Mouse (Mus musculus): ENCODE results near the gene Apool. TPM values are rescaled to one million over a fixed set of nuclear protein-coding genes. Genes with fewer than 3 reads are reported as not detected.
"Not testable (repeated sequence)": the region's sequence is repeated elsewhere in the genome, so short reads cannot be mapped to it uniquely, and the experiment has no call there.

The Apool gene
- polyA plus RNA-seq, 1 experiment from 2014 or later: 62.3 TPM

DNA sequence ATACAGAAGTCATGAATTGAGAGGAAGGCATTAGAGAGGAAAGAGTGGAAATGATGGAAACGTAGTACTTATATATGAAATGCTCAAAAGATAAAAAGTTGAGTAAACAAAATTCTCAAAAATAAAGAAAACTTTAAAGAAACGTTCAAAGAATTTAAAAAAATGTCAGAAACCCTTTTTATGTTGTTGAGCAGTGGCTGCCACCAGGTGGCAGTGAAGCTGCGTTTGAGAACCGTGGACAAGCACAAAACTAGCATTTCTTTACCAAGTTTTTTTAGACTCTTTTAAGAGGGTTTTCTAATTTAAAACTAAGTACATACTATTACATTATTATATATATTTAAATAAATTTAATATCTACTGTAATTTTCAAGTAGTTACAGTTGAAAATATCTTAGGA is 57.3 kb downstream of the Apool start:
- Histone ChIP-seq H3K4me3 (ENCODE audit: low read depth, low read length) (no peak overlapping the region), H3K9ac (ENCODE audit: low read length) (no peak overlapping the region), H3K4me2 (ENCODE audit: low read depth) (no peak overlapping the region), H3K4me1 (ENCODE audit: control insufficient read depth, insufficient read depth, low read length) (no peaks in the 10 kb centered on the region), H3K9me3 (ENCODE audit: control insufficient read depth, low read length) (peaks cover 5% of the 10 kb centered on the region), H3K27me3 (ENCODE audit: control insufficient read depth, insufficient read depth, low read length) (no peaks in the 10 kb centered on the region), H3K36me3 (ENCODE audit: control insufficient read depth, insufficient read depth, low read length) (no peaks in the 10 kb centered on the region), H3K27ac (ENCODE audit: low read depth, low read length) (no peak overlapping the region)
- no peak for ATAC-seq (ENCODE audit: insufficient read depth, low FRiP score, low TSS enrichment)
- WGBS: 48% methylated on average over 4 of the region's 4 CpGs
- DNase-seq (ENCODE audit: low spot score): no peak

GRCm38 (mm10) chrX:112370577-112371410 is 59.7 kb downstream of the Apool start:
- not testable (repeated sequence) for H3K27ac ChIP-seq (ENCODE audit: low read depth, low read length); H3K9me3 ChIP-seq (ENCODE audit: control insufficient read depth, low read length); H3K27me3 ChIP-seq (ENCODE audit: control insufficient read depth, insufficient read depth, low read length); H3K9ac ChIP-seq (ENCODE audit: low read length); H3K4me3 ChIP-seq (ENCODE audit: low read depth, low read length); H3K4me1 ChIP-seq (ENCODE audit: control insufficient read depth, insufficient read depth, low read length); H3K36me3 ChIP-seq (ENCODE audit: control insufficient read depth, insufficient read depth, low read length); H3K4me2 ChIP-seq (ENCODE audit: low read depth)
- DNase-seq (ENCODE audit: low spot score) (peak; percentile 47), ATAC-seq (ENCODE audit: insufficient read depth, low FRiP score, low TSS enrichment) (peak; percentile 98)
- WGBS: 88% methylated on average over 5 of the region's 5 CpGs

DNA sequence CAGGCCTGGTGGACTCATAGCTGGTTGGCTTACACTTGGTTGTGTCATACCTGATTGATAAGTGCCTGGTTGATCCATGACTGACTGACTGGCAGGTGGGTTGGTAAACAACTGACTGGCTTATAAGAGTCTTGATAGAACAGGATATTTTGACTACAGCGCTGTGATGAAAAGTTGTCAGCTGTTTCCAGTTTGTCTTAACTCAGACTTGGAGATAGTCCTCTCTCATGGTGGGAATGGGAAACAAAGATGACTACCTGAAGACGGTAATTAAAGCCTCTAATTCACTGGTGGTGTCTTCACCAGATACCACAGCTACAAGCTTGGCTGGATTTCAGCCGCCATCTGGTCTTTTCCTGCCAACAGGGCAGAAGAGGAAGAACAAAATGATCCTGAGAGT is 95.5 kb downstream of the Apool start, which contains the start of gene Satl1:
Gene Satl1 (minus strand): TSS at position 101 of the 400 bp plus-strand sequence.
- Histone ChIP-seq H3K9me3 (ENCODE audit: control insufficient read depth, low read length) (no peaks in the 10 kb centered on the region), H3K9ac (ENCODE audit: low read length) (no peak within 1 kb of the TSS), H3K27me3 (ENCODE audit: control insufficient read depth, insufficient read depth, low read length) (no peaks in the 10 kb centered on the region), H3K4me3 (ENCODE audit: low read depth, low read length) (no peak within 1 kb of the TSS), H3K4me1 (ENCODE audit: control insufficient read depth, insufficient read depth, low read length) (no peaks in the 10 kb centered on the region), H3K4me2 (ENCODE audit: low read depth) (no peak within 1 kb of the TSS), H3K27ac (ENCODE audit: low read depth, low read length) (no peak within 1 kb of the TSS), H3K36me3 (ENCODE audit: control insufficient read depth, insufficient read depth, low read length) (no peaks in the 10 kb centered on the region)
- no peak for ATAC-seq (ENCODE audit: insufficient read depth, low FRiP score, low TSS enrichment)
- 89% methylated on average over 3 of the region's 3 CpGs for WGBS
- no peak for DNase-seq (ENCODE audit: low spot score)

GRCm38 (mm10) chrX:112412309-112412708 is 101.2 kb downstream of the Apool start:
- ATAC-seq (ENCODE audit: insufficient read depth, low FRiP score, low TSS enrichment) (no peak), DNase-seq (ENCODE audit: low spot score) (no peak)
- Histone ChIP-seq H3K36me3 (ENCODE audit: control insufficient read depth, insufficient read depth, low read length) (no peaks in the 10 kb centered on the region), H3K27me3 (ENCODE audit: control insufficient read depth, insufficient read depth, low read length) (no peaks in the 10 kb centered on the region), H3K4me1 (ENCODE audit: control insufficient read depth, insufficient read depth, low read length) (no peaks in the 10 kb centered on the region), H3K4me3 (ENCODE audit: low read depth, low read length) (no peak overlapping the region), H3K4me2 (ENCODE audit: low read depth) (no peak overlapping the region), H3K27ac (ENCODE audit: low read depth, low read length) (no peak overlapping the region), H3K9me3 (ENCODE audit: control insufficient read depth, low read length) (no peaks in the 10 kb centered on the region), H3K9ac (ENCODE audit: low read length) (no peak overlapping the region)
- 72% methylated on average over 2 of the region's 2 CpGs for WGBS

Other genes with a start within 250 kb of the Apool start
- 0.20 and 0.32 TPM in 2 replicates for gene 4933403O08Rik, start 72.3 kb upstream of the Apool start, polyA plus RNA-seq (2014; fragmentation: Nextera tagmentation; extraction: Ambion mirVana)
- not detected in 2 replicates for gene Satl1, start 95.4 kb downstream of the Apool start, polyA plus RNA-seq (2014; fragmentation: Nextera tagmentation; extraction: Ambion mirVana)
- gene 2010106E10Rik, start 183.9 kb downstream of the Apool start, polyA plus RNA-seq (2014; fragmentation: Nextera tagmentation; extraction: Ambion mirVana): not detected in 2 replicates

Measured in neural tube, embryonic 11.5 days (tissue).